Mouse (Mus musculus): Measurements from ENCODE around the gene Gm3183.
"Not testable (repeated sequence)": the region's sequence is repeated elsewhere in the genome, so short reads cannot be mapped to it uniquely, and the experiment has no call there.

Gm3183 gene

GRCm38 (mm10) chr5:94865136-94865535, at the start of gene Gm3183:
TSS of gene Gm3183 (plus strand) at chr5:94865436.
- DNase-seq (ENCODE audit: low spot score) = not testable (repeated sequence)
